Mouse (Mus musculus): ENCODE measurements at regions not wholly inside any gene's neighbourhood (a gene's known extent, or its start where the extent isn't known, plus 50 kb on each side); places are given as distances from the start of the nearest gene placed in this dataset.

DNA sequence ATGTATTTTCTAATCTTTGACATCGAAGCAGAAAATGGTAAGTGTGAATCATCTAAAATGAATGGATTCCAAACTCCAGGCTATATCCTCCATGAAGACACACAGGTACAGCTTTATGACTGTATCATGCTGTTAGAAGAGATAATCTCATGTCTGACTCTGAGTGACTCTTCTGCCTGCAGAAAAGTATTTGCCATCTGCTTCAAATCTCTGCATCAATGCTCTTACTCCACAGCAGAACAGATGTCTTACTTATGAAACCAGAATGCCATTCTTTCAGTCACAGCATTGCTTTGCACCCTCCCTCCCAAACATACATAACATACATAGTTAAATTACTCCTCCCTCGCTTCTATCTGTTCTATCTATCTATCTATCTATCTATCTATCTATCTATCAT lies 316.6 kb downstream of the Fam198b start:
- Histone ChIP-seq H3K27ac (ENCODE audit: low read depth, low read length) (no peak overlapping the region), H3K4me1 (ENCODE audit: control insufficient read depth, insufficient read depth, low read length) (no peaks in the 10 kb centered on the region), H3K4me2 (no peak overlapping the region), H3K4me3 (ENCODE audit: low read depth, low read length) (no peak overlapping the region), H3K9ac (ENCODE audit: low read depth, low read length) (no peak overlapping the region), H3K27me3 (ENCODE audit: control insufficient read depth, insufficient read depth, low read length) (no peaks in the 10 kb centered on the region), H3K9me3 (replicated peaks; ENCODE audit: control insufficient read depth, low read length) (no peaks in the 10 kb centered on the region), H3K36me3 (ENCODE audit: control insufficient read depth, insufficient read depth, low read length) (no peaks in the 10 kb centered on the region)
- ATAC-seq (replicated peaks; ENCODE audit: insufficient number of reproducible peaks, low FRiP score, low TSS enrichment): no peak
- WGBS (ENCODE audit: insufficient replicate concordance): 80% methylated on average over 2 of the region's 2 CpGs

DNA sequence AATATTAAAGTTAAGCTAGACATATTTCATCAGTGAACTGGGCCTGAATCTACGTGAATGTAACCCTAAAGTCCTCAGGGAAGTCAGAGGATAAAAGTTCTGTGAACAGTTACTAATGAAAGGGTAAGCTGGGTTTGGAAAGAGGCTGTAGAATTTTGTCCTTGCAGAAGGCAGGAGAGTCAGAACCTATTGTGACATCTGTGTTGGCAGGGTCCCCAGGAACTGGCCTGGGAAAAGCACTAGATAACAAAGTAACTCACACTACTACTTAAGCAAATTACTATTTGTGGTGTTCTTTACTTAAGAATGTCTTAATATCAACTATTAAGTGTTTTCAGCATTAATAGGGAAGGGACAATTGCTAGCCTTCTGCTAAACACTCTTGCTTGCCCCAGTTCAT lies 320.5 kb downstream of the Fam198b start:
- Histone ChIP-seq H3K36me3 (ENCODE audit: control insufficient read depth, insufficient read depth, low read length) (no peaks in the 10 kb centered on the region), H3K4me1 (ENCODE audit: control insufficient read depth, insufficient read depth, low read length) (no peaks in the 10 kb centered on the region), H3K4me3 (ENCODE audit: low read depth, low read length) (no peak overlapping the region), H3K27ac (ENCODE audit: low read depth, low read length) (no peak overlapping the region), H3K27me3 (ENCODE audit: control insufficient read depth, insufficient read depth, low read length) (no peaks in the 10 kb centered on the region), H3K4me2 (no peak overlapping the region), H3K9me3 (replicated peaks; ENCODE audit: control insufficient read depth, low read length) (no peaks in the 10 kb centered on the region), H3K9ac (ENCODE audit: low read depth, low read length) (no peak overlapping the region)
- 65% methylated on average over 1 of the region's 1 CpGs for WGBS (ENCODE audit: insufficient replicate concordance)
- ATAC-seq (replicated peaks; ENCODE audit: insufficient number of reproducible peaks, low FRiP score, low TSS enrichment): no peak

DNA sequence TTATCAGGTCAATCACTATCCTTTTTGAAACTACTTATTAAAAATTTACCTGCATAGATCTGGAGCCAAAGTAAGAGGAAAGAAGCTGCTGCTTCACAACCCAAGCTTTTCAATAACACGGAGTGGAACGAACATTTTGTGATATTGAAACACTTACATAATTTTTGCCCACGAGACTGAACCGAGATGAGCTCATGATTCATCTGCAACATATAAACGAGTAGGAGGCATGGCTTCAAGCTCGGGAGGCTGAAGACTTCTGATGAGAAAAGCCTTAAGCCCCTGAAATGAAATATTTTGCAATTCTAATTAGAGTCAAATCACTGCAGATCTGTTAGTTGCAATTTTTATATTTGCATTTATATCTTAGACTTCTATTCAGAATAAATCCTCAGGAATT lies 321.0 kb downstream of the Fam198b start:
- Histone ChIP-seq H3K9me3 (replicated peaks; ENCODE audit: control insufficient read depth, low read length) (no peaks in the 10 kb centered on the region), H3K9ac (ENCODE audit: low read depth, low read length) (no peak overlapping the region), H3K4me2 (no peak overlapping the region), H3K27me3 (ENCODE audit: control insufficient read depth, insufficient read depth, low read length) (no peaks in the 10 kb centered on the region), H3K4me3 (ENCODE audit: low read depth, low read length) (no peak overlapping the region), H3K4me1 (ENCODE audit: control insufficient read depth, insufficient read depth, low read length) (no peaks in the 10 kb centered on the region), H3K36me3 (ENCODE audit: control insufficient read depth, insufficient read depth, low read length) (no peaks in the 10 kb centered on the region), H3K27ac (ENCODE audit: low read depth, low read length) (no peak overlapping the region)
- ATAC-seq (replicated peaks; ENCODE audit: insufficient number of reproducible peaks, low FRiP score, low TSS enrichment): no peak
- 71% methylated on average over 6 of the region's 6 CpGs for WGBS (ENCODE audit: insufficient replicate concordance)

DNA sequence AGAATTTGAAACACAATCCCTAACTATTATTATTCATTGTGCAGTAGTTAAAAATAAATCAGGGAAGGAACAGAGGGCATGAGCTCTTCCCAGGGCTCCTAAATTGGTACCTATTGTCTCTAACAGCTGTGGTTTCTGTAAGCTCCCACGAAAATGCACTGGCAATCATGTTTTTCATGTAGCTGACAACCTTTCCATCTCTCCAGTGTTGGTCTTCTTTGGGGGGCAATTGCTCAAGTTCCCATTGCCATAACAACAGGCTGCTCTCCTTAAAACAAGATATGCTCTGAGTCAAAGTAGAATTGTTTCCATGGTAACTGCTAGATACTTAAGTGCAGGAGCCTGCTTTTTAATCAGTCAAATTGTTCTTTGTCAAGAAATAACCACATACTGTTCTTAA lies 322.7 kb downstream of the Fam198b start:
- H3K4me2 ChIP-seq: no peak overlapping the region
- 48% methylated on average over 1 of the region's 1 CpGs for WGBS (ENCODE audit: insufficient replicate concordance)
- ATAC-seq (replicated peaks; ENCODE audit: insufficient number of reproducible peaks, low FRiP score, low TSS enrichment): no peak

DNA sequence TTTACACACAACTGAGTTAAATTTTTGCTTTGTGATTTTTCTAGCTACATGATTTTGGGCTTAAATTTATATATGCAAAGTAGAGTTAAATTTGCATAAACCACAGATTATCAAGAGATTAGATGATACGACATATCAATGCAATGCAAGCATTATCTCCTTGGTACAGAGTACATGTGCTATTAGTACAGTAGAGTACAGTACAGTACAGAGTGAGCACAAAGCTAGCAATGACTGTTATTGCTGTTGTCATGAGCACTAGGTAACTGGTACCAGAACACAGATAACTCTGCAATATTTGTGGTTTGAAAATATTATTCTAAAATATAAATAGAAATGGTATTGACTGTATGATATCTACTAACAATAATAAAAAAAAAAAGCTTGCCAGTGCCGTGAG lies 323.7 kb downstream of the Fam198b start:
- WGBS (ENCODE audit: insufficient replicate concordance): 82% methylated on average over 2 of the region's 2 CpGs
- no peaks in the 10 kb centered on the region for H3K9me3 ChIP-seq (replicated peaks; ENCODE audit: control insufficient read depth, low read length)
- H3K4me1 ChIP-seq (ENCODE audit: control insufficient read depth, insufficient read depth, low read length): no peaks in the 10 kb centered on the region
- H3K4me3 ChIP-seq (ENCODE audit: low read depth, low read length): no peak overlapping the region
- H3K4me2 ChIP-seq: no peak overlapping the region
- no peak overlapping the region for H3K27ac ChIP-seq (ENCODE audit: low read depth, low read length)
- ATAC-seq (replicated peaks; ENCODE audit: insufficient number of reproducible peaks, low FRiP score, low TSS enrichment): no peak
- H3K9ac ChIP-seq (ENCODE audit: low read depth, low read length): no peak overlapping the region
- no peaks in the 10 kb centered on the region for H3K36me3 ChIP-seq (ENCODE audit: control insufficient read depth, insufficient read depth, low read length)
- H3K27me3 ChIP-seq (ENCODE audit: control insufficient read depth, insufficient read depth, low read length): no peaks in the 10 kb centered on the region

More for the DNA sequence above, 322.7 kb downstream of the Fam198b start:
- no peaks in the 10 kb centered on the region for H3K36me3 ChIP-seq (ENCODE audit: control insufficient read depth, insufficient read depth, low read length)
- no peaks in the 10 kb centered on the region for H3K4me1 ChIP-seq (ENCODE audit: control insufficient read depth, insufficient read depth, low read length)
- no peak overlapping the region for H3K9ac ChIP-seq (ENCODE audit: low read depth, low read length)
- no peaks in the 10 kb centered on the region for H3K27me3 ChIP-seq (ENCODE audit: control insufficient read depth, insufficient read depth, low read length)
- H3K9me3 ChIP-seq (replicated peaks; ENCODE audit: control insufficient read depth, low read length): no peaks in the 10 kb centered on the region
- H3K27ac ChIP-seq (ENCODE audit: low read depth, low read length): no peak overlapping the region
- H3K4me3 ChIP-seq (ENCODE audit: low read depth, low read length): no peak overlapping the region

DNA sequence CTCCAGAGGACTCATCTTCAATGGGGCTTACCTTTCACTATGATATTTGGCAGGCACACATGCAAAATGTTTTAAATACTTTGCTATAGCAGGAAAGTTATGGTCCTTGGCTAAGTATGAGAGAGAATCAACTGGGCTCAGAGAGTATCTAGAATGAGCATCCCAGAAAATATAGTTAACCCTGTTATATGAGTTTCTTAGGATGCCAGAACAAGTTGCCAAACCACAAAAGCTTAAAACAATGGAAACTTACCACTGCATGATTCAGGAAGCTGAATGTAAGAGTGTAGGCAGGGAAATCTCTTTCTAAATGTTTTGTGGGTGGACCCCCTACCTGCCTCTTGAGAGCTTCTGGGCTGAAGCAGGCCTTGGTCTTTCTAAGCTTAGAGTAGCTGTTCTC lies 325.3 kb downstream of the Fam198b start:
- no peak for ATAC-seq (replicated peaks; ENCODE audit: insufficient number of reproducible peaks, low FRiP score, low TSS enrichment)
- Histone ChIP-seq H3K4me3 (ENCODE audit: low read depth, low read length) (no peak overlapping the region), H3K27ac (ENCODE audit: low read depth, low read length) (no peak overlapping the region), H3K4me2 (no peak overlapping the region), H3K9me3 (replicated peaks; ENCODE audit: control insufficient read depth, low read length) (no peaks in the 10 kb centered on the region), H3K27me3 (ENCODE audit: control insufficient read depth, insufficient read depth, low read length) (no peaks in the 10 kb centered on the region), H3K36me3 (ENCODE audit: control insufficient read depth, insufficient read depth, low read length) (no peaks in the 10 kb centered on the region), H3K9ac (ENCODE audit: low read depth, low read length) (no peak overlapping the region), H3K4me1 (ENCODE audit: control insufficient read depth, insufficient read depth, low read length) (no peaks in the 10 kb centered on the region)

DNA sequence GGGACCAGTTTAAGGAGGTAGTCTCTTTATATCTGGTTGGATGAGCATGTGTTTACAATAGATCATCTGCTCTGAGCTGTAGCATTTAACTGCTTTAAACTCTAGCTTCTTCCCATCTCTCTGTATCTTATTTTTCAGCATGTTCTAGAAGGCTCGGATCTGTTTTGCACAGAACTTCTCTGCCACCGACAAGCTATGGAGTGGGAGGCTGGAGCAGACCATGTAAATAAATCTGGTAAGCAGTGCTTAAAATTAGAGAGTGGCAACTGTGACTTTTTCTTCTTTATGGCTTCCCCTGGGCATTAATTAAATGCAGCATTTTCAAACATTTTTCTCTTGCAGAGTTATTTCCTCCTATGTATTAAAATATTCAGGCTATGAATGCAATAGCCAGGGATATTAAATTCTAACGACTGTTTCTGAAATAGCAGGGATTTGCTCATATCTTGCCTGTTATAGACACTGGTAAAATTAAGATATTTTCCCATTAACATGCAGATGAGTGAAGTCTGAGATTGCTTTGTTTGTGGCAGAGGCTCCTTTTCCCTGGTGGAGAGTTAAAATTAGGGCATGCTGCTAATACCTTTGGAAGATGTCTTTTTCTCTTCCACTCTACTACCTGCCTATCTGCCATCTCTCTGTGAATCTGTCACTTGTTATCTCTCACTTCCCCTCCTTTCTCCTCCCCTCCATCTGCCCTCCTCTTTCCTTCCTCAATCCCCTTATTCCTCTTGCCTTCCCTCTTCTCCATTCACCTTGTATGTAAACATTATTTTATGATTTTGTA lies 327.2 kb downstream of the Fam198b start:
- WGBS (ENCODE audit: insufficient replicate concordance): 71% methylated on average over 3 of the region's 3 CpGs
- Histone ChIP-seq H3K4me2 (no peak overlapping the region), H3K4me1 (ENCODE audit: control insufficient read depth, insufficient read depth, low read length) (no peaks in the 10 kb centered on the region), H3K9me3 (replicated peaks; ENCODE audit: control insufficient read depth, low read length) (no peaks in the 10 kb centered on the region), H3K27ac (ENCODE audit: low read depth, low read length) (no peak overlapping the region), H3K4me3 (ENCODE audit: low read depth, low read length) (no peak overlapping the region), H3K27me3 (ENCODE audit: control insufficient read depth, insufficient read depth, low read length) (no peaks in the 10 kb centered on the region), H3K9ac (ENCODE audit: low read depth, low read length) (no peak overlapping the region), H3K36me3 (ENCODE audit: control insufficient read depth, insufficient read depth, low read length) (no peaks in the 10 kb centered on the region)
- no peak for ATAC-seq (replicated peaks; ENCODE audit: insufficient number of reproducible peaks, low FRiP score, low TSS enrichment)

DNA sequence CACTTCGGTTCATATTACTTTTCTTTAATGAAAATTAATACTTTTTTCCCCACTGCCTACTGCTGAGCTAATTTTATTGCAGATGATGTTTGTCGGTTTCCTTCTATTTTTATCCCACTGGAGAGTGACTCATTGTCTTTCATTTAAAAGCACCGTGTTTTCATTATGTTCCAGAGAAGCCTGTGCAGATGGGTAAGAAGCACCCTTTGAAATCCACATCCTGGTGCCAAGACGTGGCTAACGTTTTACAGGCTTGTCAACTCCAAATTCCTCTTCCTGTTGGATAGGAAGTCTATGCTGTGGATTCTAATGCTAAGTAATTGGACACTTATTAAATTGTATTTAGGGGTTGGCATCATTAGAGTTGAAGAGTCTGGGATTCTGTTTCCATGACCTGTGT lies 364.3 kb downstream of the Fam198b start:
- Histone ChIP-seq H3K36me3 (ENCODE audit: control insufficient read depth, insufficient read depth, low read length) (no peaks in the 10 kb centered on the region), H3K4me3 (ENCODE audit: low read depth, low read length) (no peak overlapping the region), H3K9ac (ENCODE audit: low read depth, low read length) (no peak overlapping the region), H3K27me3 (ENCODE audit: control insufficient read depth, insufficient read depth, low read length) (no peaks in the 10 kb centered on the region), H3K9me3 (replicated peaks; ENCODE audit: control insufficient read depth, low read length) (no peaks in the 10 kb centered on the region), H3K27ac (ENCODE audit: low read depth, low read length) (no peak overlapping the region), H3K4me1 (ENCODE audit: control insufficient read depth, insufficient read depth, low read length) (no peaks in the 10 kb centered on the region), H3K4me2 (no peak overlapping the region)
- ATAC-seq (replicated peaks; ENCODE audit: insufficient number of reproducible peaks, low FRiP score, low TSS enrichment): no peak
- 42% methylated on average over 5 of the region's 5 CpGs for WGBS (ENCODE audit: insufficient replicate concordance)

DNA sequence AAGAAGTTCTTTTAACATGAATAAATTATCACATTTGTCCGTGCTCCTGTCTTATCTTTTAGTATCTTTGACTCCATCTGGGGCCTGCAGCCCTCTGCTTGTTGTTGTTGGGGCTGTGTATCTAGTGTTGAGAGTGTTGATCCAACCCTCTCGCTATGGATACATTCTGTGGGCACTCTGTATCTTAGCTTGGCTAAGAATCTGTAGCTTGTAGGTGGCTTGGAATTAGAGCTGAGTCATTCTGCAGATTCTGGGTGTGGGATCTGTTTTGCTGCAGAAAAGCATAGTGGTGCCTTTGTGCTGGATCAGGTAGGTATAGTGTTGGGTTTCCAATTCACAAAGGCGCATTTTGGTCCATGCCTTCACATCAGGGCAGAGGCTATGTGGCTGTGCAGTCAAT lies 365.6 kb downstream of the Fam198b start:
- 54% methylated on average over 3 of the region's 3 CpGs for WGBS (ENCODE audit: insufficient replicate concordance)
- no peak for ATAC-seq (replicated peaks; ENCODE audit: insufficient number of reproducible peaks, low FRiP score, low TSS enrichment)
- Histone ChIP-seq H3K4me3 (ENCODE audit: low read depth, low read length) (no peak overlapping the region), H3K9ac (ENCODE audit: low read depth, low read length) (no peak overlapping the region), H3K36me3 (ENCODE audit: control insufficient read depth, insufficient read depth, low read length) (no peaks in the 10 kb centered on the region), H3K4me1 (ENCODE audit: control insufficient read depth, insufficient read depth, low read length) (no peaks in the 10 kb centered on the region), H3K9me3 (replicated peaks; ENCODE audit: control insufficient read depth, low read length) (no peaks in the 10 kb centered on the region), H3K4me2 (no peak overlapping the region), H3K27ac (ENCODE audit: low read depth, low read length) (no peak overlapping the region), H3K27me3 (ENCODE audit: control insufficient read depth, insufficient read depth, low read length) (no peaks in the 10 kb centered on the region)

Data from heart, embryonic 11.5 days (tissue).